Mouse (Mus musculus): ENCODE data around the gene Vmn2r29. TPM values are rescaled to one million over a fixed set of nuclear protein-coding genes. Genes with fewer than 3 reads are reported as not detected.
A peak's percentile ranks its signal among the peaks of the same experiment; 100 is the strongest.
"Not testable (repeated sequence)": the region's sequence is repeated elsewhere in the genome, so short reads cannot be mapped to it uniquely, and the experiment has no call there.

Vmn2r29 gene
- polyA plus RNA-seq (2012; rRNA removed) = 0.17 and 0.56 TPM in 2 replicates

- no CpG with 5 or more reads among the region's 1 CpGs for WGBS
- H3K4me1 ChIP-seq (ENCODE audit: control insufficient read depth, insufficient read depth, low read length); H3K4me3 ChIP-seq (replicated peaks; ENCODE audit: extremely low read depth, low read depth, low read length); DNase-seq: not testable (repeated sequence)
Observed at GRCm38 (mm10) chr7:7247228-7247627, at the start of gene Vmn2r29. Gene Vmn2r29, minus strand, starts transcription at chr7:7247328.

GRCm38 (mm10) chr7:7295595-7295994 is 48.5 kb upstream of the Vmn2r29 start:
- 71% methylated on average over 16 of the region's 16 CpGs for WGBS
- peaks cover 6% of the 10 kb centered on the region for H3K4me1 ChIP-seq (ENCODE audit: control insufficient read depth, insufficient read depth, low read length)
- peak; percentile 34 for DNase-seq
- H3K4me3 ChIP-seq (replicated peaks; ENCODE audit: extremely low read depth, low read depth, low read length) = no peak overlapping the region
- TF ChIP-seq POLR2A (IDR thresholded peaks at IDR 0.05; ENCODE audit: borderline replicate concordance, extremely low read depth, low read depth, low read length) (no peak), CTCF (IDR thresholded peaks at IDR 0.05; ENCODE audit: insufficient read depth, low read length) (peak; percentile 67)

- Histone ChIP-seq H3K4me3 (replicated peaks; ENCODE audit: extremely low read depth, low read depth, low read length) (no peak overlapping the region), H3K4me1 (ENCODE audit: control insufficient read depth, insufficient read depth, low read length) (no peaks in the 10 kb centered on the region)
- DNase-seq = no peak
- WGBS = 60% methylated on average over 1 of the region's 1 CpGs
- no peak for TF ChIP-seq CTCF (IDR thresholded peaks at IDR 0.05; ENCODE audit: insufficient read depth, low read length)
Observed at GRCm38 (mm10) chr7:7281383-7281782, 34.3 kb upstream of the Vmn2r29 start.

- WGBS = 37% methylated on average over 45 of the region's 45 CpGs
- TF ChIP-seq CTCF (IDR thresholded peaks at IDR 0.05; ENCODE audit: insufficient read depth, low read length) = peak; percentile 88
- not testable (repeated sequence) for H3K4me1 ChIP-seq (ENCODE audit: control insufficient read depth, insufficient read depth, low read length)
- DNase-seq = peak; percentile 87
- H3K4me3 ChIP-seq (replicated peaks; ENCODE audit: extremely low read depth, low read depth, low read length) = peak within 1 kb of the TSS; percentile 65
Observed at GRCm38 (mm10) chr7:7277966-7278567, 30.9 kb upstream of the Vmn2r29 start, which contains the start of gene Gm45844. Gene Gm45844, minus strand, starts transcription at chr7:7278289.

GRCm38 (mm10) chr7:7277556-7277955 is 30.4 kb upstream of the Vmn2r29 start:
- DNase-seq; H3K4me1 ChIP-seq (ENCODE audit: control insufficient read depth, insufficient read depth, low read length): not testable (repeated sequence)
- 50% methylated on average over 24 of the region's 24 CpGs for WGBS
- H3K4me3 ChIP-seq (replicated peaks; ENCODE audit: extremely low read depth, low read depth, low read length) = peak overlapping the region; percentile 65

GRCm38 (mm10) chr7:7209313-7210151 is 37.6 kb downstream of the Vmn2r29 start, which contains the start of gene Zfp772:
Gene Zfp772, minus strand, starts transcription at chr7:7209998.
- H3K4me3 ChIP-seq (replicated peaks; ENCODE audit: extremely low read depth, low read depth, low read length); H3K4me1 ChIP-seq (ENCODE audit: control insufficient read depth, insufficient read depth, low read length): not testable (repeated sequence)
- 2% methylated on average over 24 of the region's 24 CpGs for WGBS
- DNase-seq = peak; percentile 48

GRCm38 (mm10) chr7:7188191-7188942 is 58.8 kb downstream of the Vmn2r29 start:
- peak; percentile 74 for DNase-seq

GRCm38 (mm10) chr7:7187417-7188190 is 59.5 kb downstream of the Vmn2r29 start:
- no peak for TF ChIP-seq POLR2A (IDR thresholded peaks at IDR 0.05; ENCODE audit: borderline replicate concordance, extremely low read depth, low read depth, low read length)
- no peak for TF ChIP-seq CTCF (IDR thresholded peaks at IDR 0.05; ENCODE audit: insufficient read depth, low read length)
- no peak for DNase-seq
- Histone ChIP-seq H3K4me1 (ENCODE audit: control insufficient read depth, insufficient read depth, low read length) (0 out of 2 replicates have a peak, but pooled peaks cover 3% of the 10 kb centered on the region), H3K4me3 (replicated peaks; ENCODE audit: extremely low read depth, low read depth, low read length) (peak overlapping the region; percentile 57)
- 19% methylated on average over 13 of the region's 13 CpGs for WGBS

More at GRCm38 (mm10) chr7:7188191-7188942, 58.8 kb downstream of the Vmn2r29 start:
- Histone ChIP-seq H3K4me3 (replicated peaks; ENCODE audit: extremely low read depth, low read depth, low read length) (peak overlapping the region; percentile 57), H3K4me1 (ENCODE audit: control insufficient read depth, insufficient read depth, low read length) (0 out of 2 replicates have a peak, but pooled peaks cover 3% of the 10 kb centered on the region)
- TF ChIP-seq POLR2A (IDR thresholded peaks at IDR 0.05; ENCODE audit: borderline replicate concordance, extremely low read depth, low read depth, low read length) = no peak
- TF ChIP-seq CTCF (IDR thresholded peaks at IDR 0.05; ENCODE audit: insufficient read depth, low read length) = peak; percentile 82
- WGBS = 13% methylated on average over 18 of the region's 18 CpGs

GRCm38 (mm10) chr7:7185897-7186296 is 61.2 kb downstream of the Vmn2r29 start:
- no peak for TF ChIP-seq POLR2A (IDR thresholded peaks at IDR 0.05; ENCODE audit: borderline replicate concordance, extremely low read depth, low read depth, low read length)
- TF ChIP-seq CTCF (IDR thresholded peaks at IDR 0.05; ENCODE audit: insufficient read depth, low read length) = no peak
- DNase-seq = no peak
- Histone ChIP-seq H3K4me1 (ENCODE audit: control insufficient read depth, insufficient read depth, low read length) (0 out of 2 replicates have a peak, but pooled peaks cover 3% of the 10 kb centered on the region), H3K4me3 (replicated peaks; ENCODE audit: extremely low read depth, low read depth, low read length) (no peak overlapping the region)
- 100% methylated on average over 1 of the region's 1 CpGs for WGBS

Other genes starting within 250 kb of the Vmn2r29 start
- 5.3 and 7.4 TPM in 2 replicates for gene Zfp954, start 125.8 kb downstream of the Vmn2r29 start, polyA plus RNA-seq (2012; rRNA removed)
- gene Zfp773, start 110.6 kb downstream of the Vmn2r29 start, polyA plus RNA-seq (2012; rRNA removed) = 0.19 and 0.37 TPM in 2 replicates
- 0.66 and 1.1 TPM in 2 replicates for gene Zfp418, start 76.0 kb downstream of the Vmn2r29 start, polyA plus RNA-seq (2012; rRNA removed)
- 1.1 and 2.1 TPM in 2 replicates for gene Zfp772, start 37.3 kb downstream of the Vmn2r29 start, polyA plus RNA-seq (2012; rRNA removed)
- gene Gm45844, start 31.0 kb upstream of the Vmn2r29 start, polyA plus RNA-seq (2012; rRNA removed) = 0.40 and 1.6 TPM in 2 replicates
- gene Clcn4, start 53.5 kb upstream of the Vmn2r29 start, polyA plus RNA-seq (2012; rRNA removed) = 26.3 and 35.3 TPM in 2 replicates
- gene Vmn2r30, start 90.3 kb upstream of the Vmn2r29 start, polyA plus RNA-seq (2012; rRNA removed) = not detected in 2 replicates
- not detected in 2 replicates for gene Gm45783, start 127.2 kb upstream of the Vmn2r29 start, polyA plus RNA-seq (2012; rRNA removed)
- not detected in 2 replicates for gene Vmn2r31, start 152.4 kb upstream of the Vmn2r29 start, polyA plus RNA-seq (2012; rRNA removed)
- not detected in 2 replicates for gene Vmn2r32, start 232.7 kb upstream of the Vmn2r29 start, polyA plus RNA-seq (2012; rRNA removed)

All from lung, adult 2 months (tissue).